Mouse (Mus musculus) stomach, postnatal 0 days (tissue): ENCODE measurements at regions not wholly inside any gene's neighbourhood (a gene's known extent, or its start where the extent isn't known, plus 50 kb on each side); places are given as distances from the start of the nearest gene placed in this dataset.

Experiments
- ATAC-seq: fragments of 200-750 bp; cut with Nextera tagmentation; 2 replicates; pipeline ENCODE4 v1.8.0; 2017; ENCODE audit not compliant: low FRiP score, low TSS enrichment
- DNase-seq: peaks from one replicate; pipeline ENCODE4 v3.0.0-alpha.2; 2016; ENCODE audit warnings: low spot score
- H3K27ac ChIP-seq: fragments of 300-500 bp; sonication (generic); replicated peaks from 2 replicates; pipeline ENCODE4 v1.5.1; 2014; ENCODE audit warnings: mild to moderate bottlenecking, control low read depth
- H3K27me3 ChIP-seq: fragments of 300-500 bp; sonication (generic); 2 replicates; pipeline ENCODE4 v1.6.1; 2014; ENCODE audit warnings: low read length; ENCODE audit not compliant: control insufficient read depth, insufficient read depth
- H3K36me3 ChIP-seq: fragments of 300-500 bp; sonication (generic); 2 replicates; pipeline ENCODE4 v1.6.1; 2014; ENCODE audit warnings: low read length, mixed read lengths; ENCODE audit not compliant: control insufficient read depth, insufficient read depth
- H3K4me1 ChIP-seq: fragments of 300-500 bp; sonication (generic); replicated peaks from 2 replicates; pipeline ENCODE4 v1.6.1; 2014; ENCODE audit warnings: antibody characterized with exemption; ENCODE audit not compliant: control insufficient read depth, insufficient read depth
- H3K4me2 ChIP-seq: fragments of 300-500 bp; sonication (generic); replicated peaks from 2 replicates; pipeline ENCODE4 v1.6.1; 2014; ENCODE audit warnings: low read depth, mild to moderate bottlenecking, control low read depth, moderate library complexity
- H3K4me3 ChIP-seq: fragments of 300-500 bp; sonication (generic); 2 replicates; pipeline ENCODE4 v1.5.1; 2014; ENCODE audit warnings: low read depth, low read length, control low read depth
- H3K9ac ChIP-seq: fragments of 300-500 bp; sonication (generic); 2 replicates; pipeline ENCODE4 v1.6.1; 2014; ENCODE audit warnings: mild to moderate bottlenecking, low read length, control low read depth, mixed read lengths
- H3K9me3 ChIP-seq: fragments of 300-500 bp; sonication (generic); 2 replicates; pipeline ENCODE4 v1.6.1; 2016; ENCODE audit warnings: low read length; ENCODE audit not compliant: control insufficient read depth
- CTCF ChIP-seq: IDR thresholded peaks from 2 replicates; pipeline ENCODE4 v1.5.1; 2016; ENCODE audit warnings: antibody characterized with exemption, low read depth, mild to moderate bottlenecking, moderate library complexity
- EP300 ChIP-seq: optimal IDR thresholded peaks from 2 replicates; pipeline ENCODE3; 2016; ENCODE audit warnings: antibody characterized with exemption

- Histone ChIP-seq H3K4me3 (no peak overlapping the region), H3K27ac (no peak overlapping the region), H3K27me3 (no peaks in the 10 kb centered on the region), H3K9ac (no peak overlapping the region), H3K9me3 (no peaks in the 10 kb centered on the region), H3K4me2 (no peak overlapping the region), H3K4me1 (no peaks in the 10 kb centered on the region), H3K36me3 (no peaks in the 10 kb centered on the region)
- DNase-seq: no peak
- TF ChIP-seq EP300 (no peak), CTCF (no peak)
- no peak for ATAC-seq
Observed at GRCm38 (mm10) chr4:61962315-61962714, 91.6 kb downstream of the Mup20 start.
